Mouse (Mus musculus) naive thymus-derived CD4-positive, alpha-beta T cell, adult 2 months (primary cell): ENCODE data around the gene Tmem50b.
"Not testable (repeated sequence)": the region's sequence is repeated elsewhere in the genome, so short reads cannot be mapped to it uniquely, and the experiment has no call there.

Experiments
- DNase-seq: peaks from one replicate; pipeline ENCODE4 v3.0.0-alpha.2; 2011; ENCODE audit warnings: low read depth

Gene Tmem50b

GRCm38 (mm10) chr16:91538513-91538912 is 59.1 kb downstream of the Tmem50b start:
- peak; percentile 74 for DNase-seq

- peak; percentile 78 for DNase-seq
Observed at GRCm38 (mm10) chr16:91538051-91538450, 59.5 kb downstream of the Tmem50b start.

GRCm38 (mm10) chr16:91537065-91537464 is 60.5 kb downstream of the Tmem50b start:
- DNase-seq, result no peak

- no peak for DNase-seq
Observed at GRCm38 (mm10) chr16:91536372-91536771, 61.2 kb downstream of the Tmem50b start.

GRCm38 (mm10) chr16:91534888-91535287 is 62.7 kb downstream of the Tmem50b start:
- no peak for DNase-seq

GRCm38 (mm10) chr16:91534477-91534876 is 63.1 kb downstream of the Tmem50b start:
- peak; percentile 99 for DNase-seq

GRCm38 (mm10) chr16:91533097-91534001 is 64.3 kb downstream of the Tmem50b start:
- DNase-seq, result peak; percentile 96

- DNase-seq, result no peak
Observed at GRCm38 (mm10) chr16:91532429-91532828, 65.2 kb downstream of the Tmem50b start.

- DNase-seq, result no peak
Observed at GRCm38 (mm10) chr16:91531856-91532255, 65.7 kb downstream of the Tmem50b start.

GRCm38 (mm10) chr16:91530830-91531229 is 66.8 kb downstream of the Tmem50b start:
- not testable (repeated sequence) for DNase-seq

- no peak for DNase-seq
Observed at GRCm38 (mm10) chr16:91528578-91528977, 69.0 kb downstream of the Tmem50b start.

GRCm38 (mm10) chr16:91527500-91527899 is 70.1 kb downstream of the Tmem50b start:
- no peak for DNase-seq

- no peak for DNase-seq
Observed at GRCm38 (mm10) chr16:91527051-91527450, 70.5 kb downstream of the Tmem50b start.

- DNase-seq, result no peak
Observed at GRCm38 (mm10) chr16:91526274-91526673, 71.3 kb downstream of the Tmem50b start.
